Mouse (Mus musculus): ENCODE measurements around the gene Irf2bp1. TPM values are rescaled to one million over a fixed set of nuclear protein-coding genes. Genes with fewer than 3 reads are reported as not detected.

Gene Irf2bp1
- polyA plus RNA-seq, 1 experiment: 19.4 TPM

GRCm38 (mm10) chr7:19023357-19023814 lies 19.5 kb downstream of the Irf2bp1 start, which contains the start of gene Foxa3:
Foxa3 (minus strand) TSS chr7:19023538.
- WGBS: 1% methylated on average over 29 of the region's 30 CpGs
- DNase-seq (ENCODE audit: low read depth, low spot score): no peak

DNA sequence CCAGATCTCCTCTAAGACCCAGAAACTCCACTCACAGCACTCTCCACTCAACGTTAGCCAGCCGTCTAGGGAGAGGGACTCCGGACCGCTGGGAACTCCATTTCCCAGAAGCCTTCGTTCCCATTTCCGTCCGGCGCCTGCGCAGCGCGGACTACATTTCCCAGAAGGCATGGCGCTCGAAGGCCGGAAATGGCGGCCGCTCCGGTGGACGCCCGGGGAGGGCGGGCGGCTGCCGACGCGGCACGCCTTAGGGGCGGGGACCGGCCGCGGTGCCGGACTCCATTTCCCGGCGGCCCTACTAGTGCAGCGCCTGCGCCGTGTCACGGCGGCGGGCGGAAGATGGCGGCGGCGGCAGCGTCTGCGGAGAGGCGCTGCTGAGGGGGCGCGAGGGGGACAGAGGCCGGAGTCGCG lies 20.3 kb downstream of the Irf2bp1 start, which contains the start of gene Sympk:
Gene Sympk, plus strand, starts transcription at position 282 of the 411 bp plus-strand sequence.
- 1% methylated on average over 40 of the region's 50 CpGs for WGBS
- no peak for DNase-seq (ENCODE audit: low read depth, low spot score)

GRCm38 (mm10) chr7:19024581-19025255 lies 20.9 kb downstream of the Irf2bp1 start:
- DNase-seq (ENCODE audit: low read depth, low spot score): no peak
- under 1% methylated on average over 36 of the region's 36 CpGs for WGBS

DNA sequence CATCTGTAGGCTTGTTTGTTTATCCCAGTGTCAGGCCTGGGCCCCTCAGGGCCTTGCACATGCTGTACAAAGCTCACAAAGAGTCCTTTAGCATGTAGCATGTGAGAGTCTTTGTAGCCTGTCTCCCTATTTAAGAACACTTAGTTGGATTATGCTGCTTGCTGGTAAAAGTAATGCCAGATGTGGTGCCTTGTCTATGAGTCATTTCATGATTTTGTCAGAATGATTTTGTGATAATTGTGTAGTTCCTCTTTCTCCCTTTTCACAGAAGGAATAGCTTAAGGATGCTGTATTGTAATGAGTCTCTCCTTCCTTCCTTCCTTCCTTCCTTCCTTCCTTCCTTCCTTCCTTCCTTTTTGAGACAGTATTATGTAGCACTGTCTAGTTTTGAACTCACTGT lies 24.2 kb downstream of the Irf2bp1 start:
- no peak for DNase-seq (ENCODE audit: low read depth, low spot score)

GRCm38 (mm10) chr7:19029084-19029653 lies 25.3 kb downstream of the Irf2bp1 start:
- WGBS: 53% methylated on average over 6 of the region's 6 CpGs
- no peak for DNase-seq (ENCODE audit: low read depth, low spot score)

DNA sequence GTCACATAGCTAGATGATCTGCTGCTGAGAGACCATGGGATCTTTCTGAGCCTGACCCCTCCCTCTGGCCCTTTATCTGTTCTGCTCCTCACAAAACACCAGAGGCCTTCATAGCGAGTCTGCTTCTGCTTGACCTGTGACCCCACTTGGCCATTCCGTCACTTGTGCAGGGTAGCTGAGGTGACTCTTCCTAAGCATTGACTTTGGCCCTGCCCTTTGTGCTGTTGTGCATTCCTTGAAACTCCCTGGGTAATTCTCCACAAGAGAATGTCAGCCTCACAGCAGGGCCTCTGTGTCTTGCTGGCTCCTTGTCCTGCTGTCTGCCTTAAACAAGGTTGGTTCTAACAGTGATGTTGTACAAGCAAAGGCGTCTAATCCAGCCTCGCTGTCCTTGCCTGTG lies 27.8 kb downstream of the Irf2bp1 start:
- WGBS: 88% methylated on average over 4 of the region's 4 CpGs
- DNase-seq (ENCODE audit: low read depth, low spot score): no peak

DNA sequence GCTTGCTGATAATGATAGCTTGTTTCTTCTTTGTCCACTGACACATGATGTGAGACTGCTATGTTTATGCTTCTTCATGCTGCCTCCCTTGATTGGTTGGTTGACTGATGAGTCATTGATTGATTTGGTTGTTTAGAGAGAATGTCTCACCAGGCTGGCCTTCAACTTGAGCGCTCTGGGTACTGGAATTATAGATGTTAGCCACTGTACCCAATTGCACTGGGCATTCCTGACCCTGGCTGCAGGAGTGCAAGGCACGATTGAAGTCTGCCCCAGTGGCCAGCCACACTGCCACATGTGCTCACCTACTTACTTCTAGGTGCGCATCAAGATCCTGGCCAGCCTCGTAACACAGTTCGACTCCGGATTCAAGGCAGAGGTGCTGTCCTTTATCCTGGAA lies 40.8 kb downstream of the Irf2bp1 start:
- no peak for DNase-seq (ENCODE audit: low read depth, low spot score)
- 89% methylated on average over 6 of the region's 6 CpGs for WGBS

DNA sequence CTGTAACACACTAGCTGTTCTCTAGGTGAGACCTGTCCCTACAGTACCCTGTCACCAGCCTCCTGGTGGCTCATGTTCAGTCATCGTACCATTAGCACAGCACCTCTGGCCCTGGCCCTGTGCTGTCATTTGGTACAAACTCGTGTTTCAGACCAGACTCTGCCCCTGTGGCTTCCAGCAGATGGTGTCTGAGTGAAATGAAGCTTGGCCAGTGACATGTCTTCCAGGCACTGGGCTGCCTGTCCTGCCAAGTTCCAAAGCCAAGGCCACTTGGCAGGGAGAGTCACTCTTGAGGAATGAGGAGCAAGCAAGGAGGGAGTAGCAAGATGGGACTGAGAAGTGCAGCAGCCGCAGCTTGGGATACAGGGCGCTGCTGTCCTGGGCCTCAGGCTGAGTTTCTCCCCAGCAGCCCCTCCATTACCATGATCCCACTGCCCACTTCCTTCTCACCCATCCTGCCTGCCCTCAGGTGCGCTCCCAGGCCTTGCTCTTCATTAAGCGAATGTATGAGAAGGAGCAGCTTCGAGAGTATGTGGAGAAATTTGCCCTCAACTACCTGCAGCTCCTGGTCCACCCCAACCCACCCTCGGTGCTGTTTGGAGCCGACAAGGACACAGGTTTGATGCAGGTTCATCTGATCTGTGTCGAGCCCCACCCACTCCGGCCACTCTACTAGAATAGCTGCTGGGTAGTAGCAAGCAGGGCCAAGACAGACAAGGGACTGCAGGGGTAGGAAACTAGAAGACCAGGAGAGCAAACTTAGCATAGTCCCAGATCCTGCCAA lies 42.6 kb downstream of the Irf2bp1 start:
- DNase-seq (ENCODE audit: low read depth, low spot score): no peak
- 86% methylated on average over 11 of the region's 11 CpGs for WGBS

GRCm38 (mm10) chr7:19048006-19048527 lies 44.2 kb downstream of the Irf2bp1 start:
- DNase-seq (ENCODE audit: low read depth, low spot score): no peak
- 89% methylated on average over 14 of the region's 14 CpGs for WGBS

DNA sequence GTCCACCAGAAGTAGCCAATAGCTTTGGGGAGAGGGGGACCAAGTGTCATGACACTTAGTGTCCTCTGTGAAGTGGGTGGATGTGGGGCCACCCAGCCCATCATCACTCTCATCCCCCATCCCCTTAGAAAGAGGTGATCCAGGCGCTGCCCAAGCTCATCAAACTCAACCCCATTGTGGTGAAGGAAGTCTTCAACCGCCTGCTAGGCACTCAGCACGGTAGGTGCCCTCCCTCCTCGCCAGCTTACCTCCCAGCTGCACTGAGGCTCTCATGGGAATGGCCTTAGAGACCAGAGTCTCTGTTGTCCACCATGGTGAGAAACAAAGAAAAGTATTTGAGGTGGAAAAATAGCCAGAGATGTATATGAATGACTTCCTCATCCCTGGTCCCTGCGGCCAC lies 45.4 kb downstream of the Irf2bp1 start:
- 85% methylated on average over 5 of the region's 5 CpGs for WGBS
- DNase-seq (ENCODE audit: low read depth, low spot score): no peak

DNA sequence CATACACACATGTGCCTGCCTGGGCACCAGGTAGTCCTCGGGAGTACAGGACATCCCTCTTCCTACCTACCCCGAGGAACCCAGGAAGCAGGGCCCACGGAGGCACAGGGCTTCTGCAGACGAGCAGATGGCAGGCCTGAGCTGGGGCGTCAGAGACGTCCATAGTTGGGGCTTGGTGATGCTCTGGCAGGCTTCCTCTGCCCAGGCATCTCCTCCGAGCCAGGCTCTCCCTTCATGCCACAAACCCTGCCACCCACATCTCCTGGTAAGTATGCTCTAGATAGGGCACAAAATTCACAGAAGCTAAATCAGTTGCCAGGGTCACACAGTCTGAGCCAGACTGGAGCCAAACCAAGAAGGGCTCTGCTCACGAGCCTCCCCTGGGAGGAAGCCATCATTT lies 46.3 kb downstream of the Irf2bp1 start:
- DNase-seq (ENCODE audit: low read depth, low spot score): no peak
- WGBS: 82% methylated on average over 8 of the region's 8 CpGs

GRCm38 (mm10) chr7:19051161-19051560 lies 47.3 kb downstream of the Irf2bp1 start:
- DNase-seq (ENCODE audit: low read depth, low spot score): no peak
- WGBS: 67% methylated on average over 4 of the region's 4 CpGs

GRCm38 (mm10) chr7:19052345-19053135 lies 48.7 kb downstream of the Irf2bp1 start:
- DNase-seq (ENCODE audit: low read depth, low spot score): no peak
- WGBS: 89% methylated on average over 15 of the region's 15 CpGs

- DNase-seq (ENCODE audit: low read depth, low spot score): no peak
- WGBS: 86% methylated on average over 7 of the region's 7 CpGs
Observed at GRCm38 (mm10) chr7:19053136-19053532, 49.3 kb downstream of the Irf2bp1 start.

- no peak for DNase-seq (ENCODE audit: low read depth, low spot score)
- 44% methylated on average over 33 of the region's 33 CpGs for WGBS
Observed at GRCm38 (mm10) chr7:19054047-19054776, 50.4 kb downstream of the Irf2bp1 start, which contains the start of gene Rsph6a. Rsph6a (plus strand) TSS chr7:19054690.

GRCm38 (mm10) chr7:19054777-19055076 lies 50.9 kb downstream of the Irf2bp1 start:
- WGBS: 86% methylated on average over 9 of the region's 9 CpGs
- DNase-seq (ENCODE audit: low read depth, low spot score): no peak

GRCm38 (mm10) chr7:19055108-19055507 lies 51.3 kb downstream of the Irf2bp1 start:
- 90% methylated on average over 8 of the region's 8 CpGs for WGBS
- DNase-seq (ENCODE audit: low read depth, low spot score): no peak
